Mouse (Mus musculus) left cerebral cortex, adult 8-10 months (tissue): ENCODE measurements at regions not wholly inside any gene's neighbourhood (a gene's known extent, or its start where the extent isn't known, plus 50 kb on each side); places are given as distances from the start of the nearest gene placed in this dataset.

Experiments used
- DNase-seq, 2 experiments: peaks; one replicate each; pipeline ENCODE4 v3.0.0; 2022; ENCODE audit warnings: low spot score in 2 of 2

DNA sequence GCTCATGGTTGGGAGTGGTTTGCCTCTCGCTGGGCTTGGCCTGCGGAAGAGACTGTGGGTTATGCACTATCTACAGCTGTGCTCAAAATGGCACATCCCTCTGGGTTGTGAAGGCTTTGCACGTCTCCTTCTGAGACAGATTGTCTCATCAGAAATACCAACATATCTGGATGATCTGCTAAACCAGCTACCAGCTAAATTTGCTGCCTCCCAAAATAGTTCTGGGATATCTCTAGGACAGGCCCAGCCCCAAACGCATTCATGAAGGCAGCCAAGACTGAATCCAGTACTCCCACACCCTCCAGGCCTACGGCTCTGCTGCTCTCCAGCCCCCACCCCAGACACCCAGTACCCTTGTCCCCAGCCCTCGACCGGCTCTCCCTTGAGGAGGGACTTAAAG is 145.7 kb downstream of the Tle3 start:
- peak in 1 of 2 experiments; percentile 33 for DNase-seq

- no peak for DNase-seq
Measured at GRCm38 (mm10) chr9:61511436-61511835, 139.3 kb downstream of the Tle3 start.

- DNase-seq: no peak
Measured at GRCm38 (mm10) chr9:61510217-61510893, 138.2 kb downstream of the Tle3 start.

GRCm38 (mm10) chr9:61509591-61510191 is 137.5 kb downstream of the Tle3 start:
- DNase-seq: no peak

DNA sequence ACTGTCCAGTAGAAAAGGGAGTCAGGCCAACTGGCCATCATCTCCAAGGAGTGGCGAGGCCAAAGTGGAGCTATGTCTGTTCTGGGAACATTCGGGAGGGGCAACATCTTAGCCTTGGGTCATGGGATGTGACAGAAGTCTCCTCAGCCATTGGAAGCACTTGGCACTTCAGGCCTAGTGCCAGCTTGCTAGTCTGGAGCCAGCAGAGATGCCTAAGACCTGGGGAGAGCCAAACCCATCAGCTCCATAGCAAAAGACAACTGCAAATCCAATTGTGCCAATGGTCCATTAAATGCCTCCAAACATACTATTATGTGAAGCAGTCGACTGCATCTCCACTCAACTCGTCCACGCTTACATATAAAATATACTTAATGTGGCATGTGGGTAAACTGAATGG is 136.9 kb downstream of the Tle3 start:
- DNase-seq: no peak

GRCm38 (mm10) chr9:61500851-61501250 is 128.7 kb downstream of the Tle3 start:
- DNase-seq: no peak

GRCm38 (mm10) chr9:61492896-61493295 is 120.7 kb downstream of the Tle3 start:
- no peak for DNase-seq

- no peak for DNase-seq
Measured at GRCm38 (mm10) chr9:61491131-61491712, 119.1 kb downstream of the Tle3 start.

DNA sequence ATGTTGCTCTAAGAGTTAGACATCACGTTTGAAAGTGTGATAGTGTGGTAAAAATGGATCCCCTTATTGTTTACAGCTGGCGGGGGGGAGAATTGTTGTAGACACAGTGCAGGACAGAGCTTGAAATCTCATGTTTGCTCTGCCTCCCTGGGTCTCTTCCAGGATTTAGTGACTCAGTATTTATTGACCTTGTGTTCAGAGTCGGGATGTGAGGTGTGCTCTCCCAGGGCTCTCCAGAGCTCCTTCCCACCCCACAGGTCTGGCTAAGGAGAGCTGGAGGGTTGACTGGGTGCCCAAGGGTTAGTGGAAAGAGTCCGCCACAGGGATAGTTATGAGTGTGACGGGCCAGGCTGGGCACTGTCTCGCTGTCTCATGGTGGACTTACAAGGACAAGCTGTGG is 117.8 kb downstream of the Tle3 start:
- DNase-seq: no peak

- no peak for DNase-seq
Measured at GRCm38 (mm10) chr9:61489147-61489546, 117.0 kb downstream of the Tle3 start.

DNA sequence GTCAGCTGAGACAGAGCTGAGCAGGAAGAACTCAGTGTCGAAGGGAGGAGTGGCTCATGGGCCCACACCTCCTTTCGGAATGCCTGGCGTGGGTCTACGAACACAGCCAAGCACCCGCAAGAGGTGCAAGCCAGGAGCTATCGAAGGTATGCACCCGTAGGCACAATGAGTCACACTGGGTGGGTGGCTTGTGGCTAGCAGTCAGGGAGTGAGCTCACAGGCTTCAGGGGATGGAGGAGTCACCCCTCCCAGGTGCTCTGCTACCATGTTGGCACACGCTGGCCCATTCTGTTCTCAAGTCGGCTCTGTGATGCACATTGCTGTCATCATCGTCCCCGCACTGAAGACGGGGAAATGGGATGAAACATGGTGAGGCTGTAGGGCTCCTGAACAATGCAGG is 115.7 kb downstream of the Tle3 start:
- DNase-seq: peak in 1 of 2 experiments; percentile 57

- DNase-seq: no peak
Measured at GRCm38 (mm10) chr9:61487146-61487545, 115.0 kb downstream of the Tle3 start.

- no peak for DNase-seq
Measured at GRCm38 (mm10) chr9:61484391-61484790, 112.2 kb downstream of the Tle3 start.

DNA sequence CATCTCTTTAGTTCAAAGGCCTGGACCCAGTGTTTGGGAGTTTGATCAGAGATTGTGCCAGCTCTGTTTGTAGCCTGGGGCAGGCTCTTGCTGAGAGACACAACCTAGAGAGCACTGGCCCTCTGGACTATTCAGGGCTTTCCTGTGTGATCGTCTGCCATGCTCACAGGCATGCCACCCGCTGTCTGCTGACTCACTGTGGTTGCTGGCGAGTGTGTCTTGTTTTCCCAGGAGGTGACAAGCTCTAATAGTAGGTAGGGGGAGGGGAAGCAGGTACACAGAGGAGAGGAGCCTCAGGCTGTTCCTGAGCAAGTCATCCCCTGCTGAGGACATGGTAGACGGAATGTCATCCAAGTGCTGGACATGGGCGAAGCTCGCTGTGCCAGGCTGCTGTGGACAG is 107.5 kb downstream of the Tle3 start:
- no peak for DNase-seq

DNA sequence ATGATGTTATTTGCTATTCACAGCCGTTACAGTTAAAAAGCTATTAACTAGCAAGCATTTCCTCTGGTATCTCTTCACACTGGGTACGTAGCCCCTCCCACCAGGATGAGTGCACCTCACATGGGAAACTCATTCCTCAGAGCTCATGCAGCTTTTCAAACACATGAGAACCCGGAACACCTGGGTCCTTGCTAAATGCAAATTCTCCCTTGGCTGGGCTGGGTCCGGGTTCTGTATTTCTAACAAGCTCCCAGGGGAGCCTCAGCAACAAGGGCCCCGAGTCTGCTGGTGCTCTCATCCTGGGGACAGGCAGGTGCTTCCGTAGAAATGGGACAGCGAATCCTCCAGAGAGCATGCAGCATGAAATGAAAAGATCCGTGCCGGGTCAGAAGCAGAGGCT is 106.7 kb downstream of the Tle3 start:
- no peak for DNase-seq

DNA sequence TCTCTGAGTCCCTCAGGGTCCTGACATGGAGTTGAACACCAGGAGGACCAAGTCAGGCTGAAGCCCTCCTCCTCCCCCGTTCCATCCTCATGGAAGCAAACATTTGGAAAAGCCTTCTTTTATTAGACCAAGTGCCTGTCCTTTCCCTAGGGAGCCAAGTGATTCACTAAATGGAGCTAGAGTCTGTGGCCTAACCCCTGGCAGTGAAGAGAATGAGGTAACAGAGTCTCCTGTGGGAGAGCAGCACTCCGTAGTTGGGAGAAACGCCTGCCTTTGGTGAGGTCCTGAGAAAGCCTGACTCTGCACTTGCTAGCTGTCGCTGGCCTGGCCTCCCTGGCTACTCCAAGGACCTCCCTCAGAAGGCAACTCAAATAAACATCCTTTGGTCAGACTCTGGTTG is 104.2 kb downstream of the Tle3 start:
- DNase-seq: no peak

- DNase-seq: no peak
Measured at GRCm38 (mm10) chr9:61470815-61471505, 98.8 kb downstream of the Tle3 start.

- DNase-seq: no peak
Measured at GRCm38 (mm10) chr9:61468897-61469509, 96.8 kb downstream of the Tle3 start.

DNA sequence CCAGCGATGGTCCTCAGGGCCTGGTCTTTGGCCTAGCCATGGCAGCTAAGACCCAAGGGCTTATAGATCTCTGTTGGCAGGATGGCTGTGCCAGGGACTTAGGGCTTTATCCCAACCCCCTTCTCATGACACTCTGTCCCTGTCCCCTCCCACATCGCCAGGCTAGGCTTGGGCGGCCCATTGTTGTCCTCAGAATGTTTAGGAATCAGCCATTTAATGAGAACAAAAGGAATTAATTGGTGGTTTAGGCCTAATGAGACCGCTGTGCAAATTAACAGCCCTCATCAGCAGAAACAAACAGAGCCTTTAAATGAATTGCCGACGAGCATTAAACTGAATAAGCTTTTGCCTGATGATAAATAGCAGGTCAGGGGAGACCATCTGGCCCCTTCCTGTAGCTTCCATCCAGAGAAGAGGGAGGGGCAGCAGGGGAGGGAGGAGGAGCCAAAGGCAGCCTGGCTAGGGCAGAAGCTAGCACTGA is 96.2 kb downstream of the Tle3 start:
- no peak for DNase-seq
